29 mouse cellular contexts compared by ENCODE assay signal in the genomic region with DNA sequence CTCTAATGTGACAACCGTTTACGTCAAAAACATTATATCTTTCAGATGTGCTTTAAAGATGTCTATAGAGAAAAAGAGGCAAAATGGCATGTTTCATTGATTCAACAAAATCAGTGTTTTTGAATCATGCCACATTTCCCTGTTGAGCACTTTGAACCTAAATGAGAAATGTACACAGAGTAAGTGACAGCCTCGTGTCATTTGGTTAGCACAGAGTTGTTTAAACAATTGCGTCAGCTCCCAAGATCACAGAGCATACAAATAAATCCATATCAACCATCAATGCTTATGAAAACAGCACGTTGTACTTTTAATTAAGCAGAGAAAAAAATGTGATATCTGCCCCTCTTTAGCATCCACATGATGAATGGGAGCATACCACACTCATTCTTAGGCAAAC. TPM values are rescaled to one million over a fixed set of nuclear protein-coding genes. Genes with fewer than 3 reads are reported as not detected.
DNase-seq lines count a peak whose midpoint lies in the region; ATAC-seq and TF ChIP-seq lines count a peak whose summit lies in the region.
"Had no signal": no experiment of that assay in that cellular context is flagged by ENCODE, and none has a peak within 500 bp of the region (broad histone marks: within the 10 kb centered on the region; RNA-seq: fewer than 3 reads in every experiment).

No protein-coding gene starts in this region.

- H3K27me3 ChIP-seq in liver, adult 2 months (ENCODE audit: control insufficient read depth, insufficient read depth, low read length) = no peaks in the 10 kb centered on the region
- no peaks in the 10 kb centered on the region for H3K27me3 ChIP-seq in liver, embryonic 11.5 days (replicated peaks; ENCODE audit: control insufficient read depth, insufficient read depth, low read length)
- H3K27me3 ChIP-seq in liver, postnatal 0 days (ENCODE audit: insufficient read depth, low read length) = no peaks in the 10 kb centered on the region
- H3K27me3 ChIP-seq in lung, postnatal 0 days (replicated peaks; ENCODE audit: insufficient read depth, low read length) = no peaks in the 10 kb centered on the region
- H3K27me3 ChIP-seq: embryonic facial prominence, embryonic 13.5 days; embryonic facial prominence, embryonic 15.5 days; forebrain, embryonic 12.5 days had no signal

- H3K4me1 ChIP-seq in liver, adult 2 months (ENCODE audit: control insufficient read depth, insufficient read depth, low read length) = peaks cover 9% of the 10 kb centered on the region
- no peaks in the 10 kb centered on the region for H3K4me1 ChIP-seq in liver, embryonic 11.5 days (replicated peaks; ENCODE audit: control insufficient read depth, insufficient read depth, low read length)
- H3K4me1 ChIP-seq in liver, postnatal 0 days (ENCODE audit: insufficient read depth) = no peaks in the 10 kb centered on the region
- no peaks in the 10 kb centered on the region for H3K4me1 ChIP-seq in lung, postnatal 0 days (ENCODE audit: insufficient read depth, low read depth, low read length)
- H3K4me1 ChIP-seq: embryonic facial prominence, embryonic 13.5 days; embryonic facial prominence, embryonic 15.5 days; forebrain, embryonic 10.5 days; forebrain, embryonic 12.5 days had no signal

- H3K4me3 ChIP-seq in liver, adult 2 months (ENCODE audit: insufficient read depth, low read depth, low read length) = no peak overlapping the region
- H3K4me3 ChIP-seq in liver, embryonic 11.5 days (ENCODE audit: low read depth, low read length) = no peak overlapping the region
- H3K4me3 ChIP-seq in liver, postnatal 0 days (ENCODE audit: low read depth, low read length) = no peak overlapping the region
- H3K4me3 ChIP-seq in lung, postnatal 0 days (ENCODE audit: low read depth, low read length) = no peak overlapping the region
- H3K4me3 ChIP-seq: embryonic facial prominence, embryonic 13.5 days; embryonic facial prominence, embryonic 15.5 days; erythroblast, embryonic 14.5 days; forebrain, embryonic 10.5 days; forebrain, embryonic 12.5 days had no signal

- TF ChIP-seq EP300 in liver, postnatal 0 days (IDR thresholded peaks at IDR 0.05; ENCODE audit: low read depth) = peak; percentile 35; the same call in 1 of the 2 replicates
- no peak for TF ChIP-seq EP300 in lung, postnatal 0 days (IDR thresholded peaks at IDR 0.05)

- no peak overlapping the region for H3K4me2 ChIP-seq in liver, embryonic 11.5 days
- no peak overlapping the region for H3K4me2 ChIP-seq in liver, postnatal 0 days (ENCODE audit: low read depth, low read length)
- no peak overlapping the region for H3K4me2 ChIP-seq in lung, postnatal 0 days (replicated peaks; ENCODE audit: low read depth, low read length)
- H3K4me2 ChIP-seq: embryonic facial prominence, embryonic 13.5 days; embryonic facial prominence, embryonic 15.5 days; forebrain, embryonic 12.5 days had no signal

- no peaks in the 10 kb centered on the region for H3K79me2 ChIP-seq in liver, adult 2 months (ENCODE audit: control insufficient read depth, insufficient read depth, low read length)

- 23% methylated on average over 5 of the region's 5 CpGs for WGBS in liver, adult 2 months
- 70% methylated on average over 5 of the region's 5 CpGs for WGBS in liver, embryonic 11.5 days
- 57% methylated on average over 5 of the region's 5 CpGs for WGBS in liver, postnatal 0 days (ENCODE audit: insufficient replicate concordance)
- WGBS in lung, postnatal 0 days = 32% methylated on average over 5 of the region's 5 CpGs

- peak; percentile 99 for DNase-seq in liver, adult 2 months (ENCODE audit: extremely low read depth, low read depth, low spot score)
- no peak for DNase-seq in liver, embryonic 11.5 days (ENCODE audit: low spot score)
- DNase-seq in liver, postnatal 0 days = no peak
- no peak for DNase-seq in liver
- peak; percentile 11 for DNase-seq in lung, postnatal 0 days (ENCODE audit: low spot score)
- no peak for DNase-seq in lung, postnatal 36 days
- DNase-seq: adrenal gland, adult 2 months; adrenal gland, postnatal 10 days; adrenal gland, postnatal 25 days; cerebellum, adult 11 months; cerebellum, adult 18-20 months; cerebellum, adult 8-10 months; cerebellum, adult 9-11 months; cerebellum, postnatal 14 days; cerebellum, postnatal 36 days; embryo, embryonic 11 days had no signal

- no peak for TF ChIP-seq CTCF in liver, adult 2 months (IDR thresholded peaks at IDR 0.05; ENCODE audit: low read depth, low read length)
- no peak for TF ChIP-seq CTCF in liver, postnatal 0 days (IDR thresholded peaks at IDR 0.05; ENCODE audit: low read depth)
- TF ChIP-seq CTCF in lung, postnatal 0 days (IDR thresholded peaks at IDR 0.05) = no peak

- no peaks in the 10 kb centered on the region for H3K9me3 ChIP-seq in liver, embryonic 11.5 days (ENCODE audit: control insufficient read depth, low read length)
- H3K9me3 ChIP-seq in liver, postnatal 0 days (ENCODE audit: low read length) = no peaks in the 10 kb centered on the region
- H3K9me3 ChIP-seq in lung, postnatal 0 days (ENCODE audit: low read length) = no peaks in the 10 kb centered on the region
- H3K9me3 ChIP-seq: embryonic facial prominence, embryonic 13.5 days; embryonic facial prominence, embryonic 15.5 days; forebrain, embryonic 12.5 days had no signal

- no peaks in the 10 kb centered on the region for H3K36me3 ChIP-seq in liver, adult 2 months (ENCODE audit: control insufficient read depth, insufficient read depth, low read length)
- H3K36me3 ChIP-seq in liver, embryonic 11.5 days (ENCODE audit: control insufficient read depth, insufficient read depth, low read length) = no peaks in the 10 kb centered on the region
- H3K36me3 ChIP-seq in liver, postnatal 0 days (replicated peaks; ENCODE audit: insufficient read depth, low read length) = no peaks in the 10 kb centered on the region
- no peaks in the 10 kb centered on the region for H3K36me3 ChIP-seq in lung, postnatal 0 days (ENCODE audit: insufficient read depth, low read length)
- H3K36me3 ChIP-seq: embryonic facial prominence, embryonic 13.5 days; embryonic facial prominence, embryonic 15.5 days; forebrain, embryonic 10.5 days; forebrain, embryonic 12.5 days had no signal

- TF ChIP-seq POLR2A in liver, adult 2 months (IDR thresholded peaks at IDR 0.05; ENCODE audit: extremely low read depth, insufficient read depth, low read length) = no peak

- peak overlapping the region; percentile 98; the same call in 1 of the 2 replicates for H3K27ac ChIP-seq in liver, adult 2 months (replicated peaks; ENCODE audit: insufficient read depth, low read depth, low read length)
- H3K27ac ChIP-seq in liver, embryonic 11.5 days (ENCODE audit: low read depth, low read length) = no peak overlapping the region
- H3K27ac ChIP-seq in liver, postnatal 0 days (ENCODE audit: low read depth) = peak overlapping the region; percentile 77
- no peak overlapping the region for H3K27ac ChIP-seq in lung, postnatal 0 days (ENCODE audit: low read length)
- H3K27ac ChIP-seq: embryonic facial prominence, embryonic 13.5 days; embryonic facial prominence, embryonic 15.5 days; forebrain, embryonic 10.5 days; forebrain, embryonic 12.5 days had no signal

- no peak overlapping the region for H3K9ac ChIP-seq in liver, adult 2 months (ENCODE audit: low read depth, low read length)
- H3K9ac ChIP-seq in liver, embryonic 11.5 days (ENCODE audit: low read depth, low read length) = no peak overlapping the region
- H3K9ac ChIP-seq in liver, postnatal 0 days (replicated peaks) = no peak overlapping the region
- H3K9ac ChIP-seq in lung, postnatal 0 days (replicated peaks; ENCODE audit: low read depth) = no peak overlapping the region
- H3K9ac ChIP-seq: embryonic facial prominence, embryonic 13.5 days; embryonic facial prominence, embryonic 15.5 days; forebrain, embryonic 12.5 days had no signal

- no peak; the same call in 1 of the 2 replicates for ATAC-seq in liver, embryonic 11.5 days (replicated peaks; ENCODE audit: low FRiP score)
- ATAC-seq in liver, postnatal 0 days = peak; percentile 94
- ATAC-seq in lung, postnatal 0 days = peak; percentile 32
- ATAC-seq: forebrain, embryonic 14.5 days had no signal

RNA-seq across cellular contexts. Expression of a gene that starts 13.7 kb away (rescaled TPM):
- total RNA-seq in liver, adult 2 months (2014; rRNA removed) = 152 and 251 TPM in 2 replicates
- polyA plus RNA-seq in liver, adult 2 months (2012; rRNA removed) = 3.9 and 12.8 TPM in 2 replicates
- polyA plus RNA-seq in liver, embryonic 11.5 days (2014; fragmentation: Nextera tagmentation; extraction: Ambion mirVana) = not detected in 2 replicates
- 0.52 and 0.67 TPM in 2 replicates for polyA plus RNA-seq in liver, postnatal 0 days (2015; fragmentation: Nextera tagmentation; extraction: Ambion mirVana)
- not detected in 2 replicates for polyA plus RNA-seq in lung, postnatal 0 days (2015; fragmentation: Nextera tagmentation; extraction: Ambion mirVana)
- total RNA-seq: adrenal gland, postnatal 25 days; common myeloid progenitor, adult 5-6 weeks; ES-E14; MEL had no signal
- polyA plus RNA-seq: adrenal gland, adult 2 months; brain, embryonic 14.5 days; C2C12; embryonic facial prominence, embryonic 11.5 days; embryonic facial prominence, embryonic 13.5 days; embryonic facial prominence, embryonic 15.5 days; erythroblast, embryonic 14.5 days; forebrain, embryonic 10.5 days; forebrain, embryonic 12.5 days; forebrain, embryonic 14.5 days had no signal

RNA-seq across cellular contexts. Expression of a gene that starts 50.7 kb away (rescaled TPM):
- 0.09 TPM in 1 of 2 replicates, not detected in the other for total RNA-seq in liver, adult 2 months (2014; rRNA removed)
- not detected in 2 replicates for polyA plus RNA-seq in liver, adult 2 months (2012; rRNA removed)
- polyA plus RNA-seq in liver, embryonic 11.5 days (2014; fragmentation: Nextera tagmentation; extraction: Ambion mirVana) = not detected in 2 replicates
- polyA plus RNA-seq in liver, postnatal 0 days (2015; fragmentation: Nextera tagmentation; extraction: Ambion mirVana) = not detected in 2 replicates
- 0.08 TPM in 1 of 2 replicates, not detected in the other for polyA plus RNA-seq in lung, postnatal 0 days (2015; fragmentation: Nextera tagmentation; extraction: Ambion mirVana)
- total RNA-seq: adrenal gland, adult 2 months; adrenal gland, postnatal 10 days; adrenal gland, postnatal 25 days; adrenal gland, postnatal 4 days; common myeloid progenitor, adult 5-6 weeks; ES-E14; MEL had no signal
- polyA plus RNA-seq: adrenal gland, adult 2 months; brain, embryonic 14.5 days; C2C12; embryonic facial prominence, embryonic 11.5 days; embryonic facial prominence, embryonic 13.5 days; embryonic facial prominence, embryonic 15.5 days; erythroblast, embryonic 14.5 days; forebrain, embryonic 10.5 days; forebrain, embryonic 12.5 days; forebrain, embryonic 14.5 days had no signal

Comparison
In these comparisons a context has a peak if more than half of its experiments do, and no peak if none do; other contexts are left out.
1. DNase-seq: peak in liver, adult 2 months (single experiment) and lung, postnatal 0 days (single experiment); none in liver, embryonic 11.5 days (single experiment), liver, postnatal 0 days (single experiment), liver (single experiment) and lung, postnatal 36 days (single experiment).
2. H3K27ac ChIP-seq: peak in liver, adult 2 months (single experiment) and liver, postnatal 0 days (single experiment); none in liver, embryonic 11.5 days (single experiment) and lung, postnatal 0 days (single experiment).